Mouse (Mus musculus): ENCODE results near the gene Card6. TPM values are rescaled to one million over a fixed set of nuclear protein-coding genes. Genes with fewer than 3 reads are reported as not detected.
"Not testable (repeated sequence)": the region's sequence is repeated elsewhere in the genome, so short reads cannot be mapped to it uniquely, and the experiment has no call there.

Gene Card6
- total RNA-seq, 1 experiment from 2014 or later: 52.0 TPM

DNA sequence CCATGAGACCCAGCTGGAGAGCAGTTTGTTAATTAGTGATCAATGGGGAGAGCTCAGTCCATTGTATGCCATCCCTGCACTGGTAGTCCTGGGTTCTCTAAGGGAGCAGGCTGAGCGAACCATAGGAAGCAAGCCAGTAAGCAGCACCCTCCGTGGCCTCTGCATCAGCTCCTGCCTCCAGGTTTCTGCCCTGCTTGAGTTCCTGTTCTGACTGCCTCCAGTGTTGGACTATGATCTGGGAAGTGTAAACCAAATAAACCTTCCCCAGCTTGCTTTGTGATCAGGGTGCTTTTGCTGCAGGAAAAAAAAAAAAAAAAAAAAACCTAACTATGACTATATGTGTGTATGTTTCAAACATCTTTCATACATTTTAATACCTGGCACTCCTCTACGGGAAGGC is 25.0 kb upstream of the Card6 start:
- ATAC-seq (ENCODE audit: extremely low read depth, insufficient number of reproducible peaks, low FRiP score, poor library complexity, severe bottlenecking): no peak

- ATAC-seq (ENCODE audit: extremely low read depth, insufficient number of reproducible peaks, low FRiP score, poor library complexity, severe bottlenecking): not testable (repeated sequence)
These were observed 22.7 kb upstream of the Card6 start for GRCm38 (mm10) chr15:5130887-5131668.

GRCm38 (mm10) chr15:5129111-5129805 is 20.9 kb upstream of the Card6 start:
- ATAC-seq (ENCODE audit: extremely low read depth, insufficient number of reproducible peaks, low FRiP score, poor library complexity, severe bottlenecking): no peak

- ATAC-seq (ENCODE audit: extremely low read depth, insufficient number of reproducible peaks, low FRiP score, poor library complexity, severe bottlenecking): no peak
These were observed 20.0 kb upstream of the Card6 start for GRCm38 (mm10) chr15:5128176-5128940.

DNA sequence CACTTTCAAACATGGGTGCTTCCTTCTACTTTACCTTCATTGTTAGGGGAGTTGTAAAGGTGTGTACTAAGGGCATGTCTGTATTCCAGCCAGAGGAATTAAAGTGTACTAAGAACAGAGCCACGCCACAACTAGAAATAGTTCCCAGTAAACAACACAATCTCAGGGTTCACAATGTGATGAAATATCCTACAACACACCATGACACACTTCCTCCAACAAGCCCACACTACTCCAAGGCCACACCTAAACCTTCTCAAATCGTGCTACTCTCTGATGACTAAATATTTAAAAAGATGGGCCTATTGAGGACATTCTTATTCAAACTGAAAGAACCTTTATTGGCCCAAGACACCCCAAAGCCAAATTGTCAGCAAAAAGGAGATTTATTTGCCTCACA is 19.1 kb upstream of the Card6 start:
- peak; percentile 28; the same call in 1 of the 2 replicates for ATAC-seq (ENCODE audit: extremely low read depth, insufficient number of reproducible peaks, low FRiP score, poor library complexity, severe bottlenecking)

DNA sequence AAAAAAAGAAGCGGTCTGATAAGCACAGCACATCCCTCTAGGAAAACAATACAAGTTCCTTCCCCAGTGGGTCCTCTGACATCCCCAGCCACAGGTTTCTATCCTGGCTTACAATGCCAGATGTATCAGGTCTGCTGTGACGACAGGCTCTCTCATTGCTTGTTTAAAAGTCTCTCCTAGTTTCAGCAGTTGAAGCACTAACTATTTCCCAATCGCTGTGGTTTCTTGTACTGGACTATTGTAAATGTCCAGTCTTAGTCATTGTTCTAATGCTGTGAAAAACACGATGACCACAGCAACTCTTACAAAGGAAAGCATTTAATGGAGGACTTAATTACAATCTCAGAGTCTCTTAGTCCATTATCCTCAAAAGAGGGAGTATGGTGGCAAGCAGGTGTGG is 18.1 kb upstream of the Card6 start:
- ATAC-seq (ENCODE audit: extremely low read depth, insufficient number of reproducible peaks, low FRiP score, poor library complexity, severe bottlenecking): peak; percentile 52; the same call in 1 of the 2 replicates

DNA sequence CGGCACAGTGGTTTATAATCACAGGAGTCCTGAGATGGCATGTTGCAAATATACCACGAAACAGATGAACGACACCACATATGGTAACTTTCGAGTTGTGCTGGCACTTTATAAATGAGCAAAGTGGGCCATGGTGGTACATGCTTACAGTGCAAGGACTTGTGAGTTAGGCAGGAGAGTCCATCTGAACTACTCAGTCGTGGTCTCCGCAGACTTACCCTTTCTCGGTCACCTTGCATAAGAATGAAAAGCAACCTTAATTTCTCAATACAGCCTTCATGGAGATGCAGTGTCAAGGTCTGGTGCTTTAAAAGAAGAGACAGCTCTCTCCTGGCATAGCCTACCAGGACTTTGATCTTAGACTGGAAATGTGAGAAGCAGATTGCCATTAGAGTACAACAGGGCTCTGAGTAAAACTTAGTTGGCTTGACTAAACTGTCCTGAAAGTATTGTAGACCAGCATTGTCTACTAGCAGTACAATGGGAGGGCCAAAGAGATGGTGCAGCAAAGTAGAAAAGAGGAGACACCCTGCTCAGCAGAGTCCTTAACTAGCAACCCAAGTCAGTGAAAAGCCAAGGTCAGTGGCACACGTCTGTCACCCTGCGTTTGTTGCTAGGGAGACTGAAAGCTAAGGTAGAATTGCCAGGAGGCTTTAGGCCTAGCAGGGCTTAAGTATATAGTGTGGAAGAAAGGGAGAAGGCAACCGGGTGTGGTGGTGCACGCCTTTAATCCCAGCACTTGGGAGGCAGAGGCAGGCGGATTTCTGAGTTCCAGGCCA is 13.4 kb upstream of the Card6 start:
- ATAC-seq (ENCODE audit: extremely low read depth, insufficient number of reproducible peaks, low FRiP score, poor library complexity, severe bottlenecking): no peak

DNA sequence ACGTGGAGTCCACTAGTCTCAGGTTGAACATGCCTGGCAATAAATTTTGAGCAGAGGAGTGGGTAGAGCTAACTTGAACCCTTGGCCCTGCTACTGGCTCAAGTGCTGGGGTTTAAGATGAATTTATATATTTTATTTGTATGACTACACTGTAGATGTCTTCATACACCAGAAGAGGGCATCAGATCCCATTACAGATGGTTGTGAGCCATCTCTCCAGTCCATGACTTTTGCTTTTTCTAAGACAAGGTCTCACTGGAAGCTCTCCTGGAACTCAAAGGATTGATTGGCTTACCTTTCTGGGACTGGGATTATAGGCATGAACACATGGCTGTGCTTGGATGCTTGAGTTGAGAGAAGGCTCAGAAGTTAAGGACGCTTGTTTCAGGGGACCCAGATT is 11.4 kb upstream of the Card6 start:
- no peak for ATAC-seq (ENCODE audit: extremely low read depth, insufficient number of reproducible peaks, low FRiP score, poor library complexity, severe bottlenecking)

- no peak for ATAC-seq (ENCODE audit: extremely low read depth, insufficient number of reproducible peaks, low FRiP score, poor library complexity, severe bottlenecking)
These were observed 10.9 kb upstream of the Card6 start for GRCm38 (mm10) chr15:5119192-5119591.

- no peak for ATAC-seq (ENCODE audit: extremely low read depth, insufficient number of reproducible peaks, low FRiP score, poor library complexity, severe bottlenecking)
These were observed 10.3 kb upstream of the Card6 start for GRCm38 (mm10) chr15:5118626-5119025.

DNA sequence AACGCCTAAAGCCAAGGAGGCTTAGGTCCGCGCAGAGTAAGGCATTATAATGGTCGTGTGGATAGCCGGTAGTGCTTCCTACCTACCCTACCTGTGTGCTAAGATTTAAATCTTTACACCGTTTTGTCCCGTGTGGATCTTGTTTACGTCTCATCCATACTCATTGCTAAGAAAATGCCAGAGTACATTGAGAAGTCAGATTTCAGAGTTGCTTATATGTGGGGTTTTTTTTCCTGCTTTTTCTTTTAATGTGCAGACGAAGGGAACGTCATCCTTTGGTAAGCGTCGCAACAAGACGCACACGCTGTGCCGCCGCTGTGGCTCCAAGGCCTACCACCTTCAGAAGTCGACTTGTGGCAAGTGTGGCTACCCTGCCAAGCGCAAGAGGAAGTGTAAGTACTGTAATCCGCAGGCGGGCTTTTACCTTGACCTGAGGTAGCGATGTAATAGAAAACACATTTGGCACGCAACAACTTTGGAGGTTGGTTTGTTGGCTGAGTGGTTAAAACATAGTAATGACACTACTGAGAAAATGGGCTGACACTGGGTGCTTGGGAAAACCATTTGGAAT is 8.8 kb upstream of the Card6 start:
- no peak; the same call in 1 of the 2 replicates for ATAC-seq (ENCODE audit: extremely low read depth, insufficient number of reproducible peaks, low FRiP score, poor library complexity, severe bottlenecking)

DNA sequence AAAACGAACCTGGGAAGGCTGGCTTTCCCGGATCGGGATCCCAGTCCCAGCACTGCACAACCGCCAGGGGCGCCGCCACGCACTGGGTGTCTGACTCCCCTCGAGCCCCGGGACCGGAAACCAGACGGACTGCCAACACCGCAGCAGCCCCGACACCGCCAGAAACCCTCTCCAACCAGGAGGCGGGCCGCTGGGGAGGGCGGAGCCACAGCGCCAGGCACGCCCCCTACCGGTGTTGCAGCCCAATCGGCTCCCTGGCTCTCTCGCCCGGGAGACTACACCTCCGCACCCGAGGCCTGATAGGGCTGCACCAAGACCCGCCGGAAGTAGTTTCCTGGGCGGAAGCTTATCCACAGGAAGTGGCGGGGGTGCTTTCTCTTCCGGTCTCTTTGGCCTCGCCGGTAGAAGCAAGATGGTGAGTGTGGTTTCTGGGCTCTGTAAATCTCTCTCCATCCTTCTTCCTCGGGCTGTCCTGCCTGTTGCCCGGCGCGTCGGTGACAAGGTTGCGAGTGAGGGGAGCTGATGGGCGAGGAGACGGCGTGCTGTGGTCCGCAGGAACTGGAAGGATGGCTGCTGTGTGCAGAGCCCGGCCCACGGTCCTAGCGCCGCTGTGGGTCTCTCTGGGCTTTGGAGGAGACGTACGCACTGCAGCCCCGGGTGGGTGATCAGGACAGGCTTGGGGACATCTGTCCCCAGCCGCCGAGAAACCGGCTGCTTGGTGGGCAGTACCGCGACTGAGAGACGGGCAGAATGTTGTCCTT is 8.1 kb upstream of the Card6 start, which contains the start of gene Rpl37:
Gene Rpl37 (plus strand): TSS at position 376 of the 761 bp plus-strand sequence.
- peak; percentile 96 for ATAC-seq (ENCODE audit: extremely low read depth, insufficient number of reproducible peaks, low FRiP score, poor library complexity, severe bottlenecking)

GRCm38 (mm10) chr15:5115173-5115572 is 6.8 kb upstream of the Card6 start:
- ATAC-seq (ENCODE audit: extremely low read depth, insufficient number of reproducible peaks, low FRiP score, poor library complexity, severe bottlenecking): no peak

GRCm38 (mm10) chr15:5112651-5113050 is 4.3 kb upstream of the Card6 start:
- no peak for ATAC-seq (ENCODE audit: extremely low read depth, insufficient number of reproducible peaks, low FRiP score, poor library complexity, severe bottlenecking)

DNA sequence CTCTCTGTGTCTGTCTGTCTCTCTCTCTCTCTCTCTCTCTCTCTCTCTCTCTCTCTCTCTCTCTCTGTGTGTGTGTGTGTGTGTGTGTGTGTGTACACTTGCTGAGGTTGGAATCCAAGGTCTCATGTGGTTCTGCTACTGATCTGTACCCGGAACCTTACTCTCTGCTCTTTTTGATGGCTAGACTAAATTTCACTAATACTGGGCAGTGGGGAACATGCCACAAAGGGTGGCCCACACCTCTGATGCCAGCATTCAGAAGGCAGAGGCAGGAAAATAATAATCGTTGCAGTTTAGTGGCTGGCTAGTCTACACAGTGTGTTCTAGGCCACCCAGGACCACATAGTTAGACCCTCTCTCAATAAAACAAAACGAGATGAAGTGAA is 309 bp upstream of the Card6 start:
- peak; percentile 14; the same call in 1 of the 2 replicates for ATAC-seq (ENCODE audit: extremely low read depth, insufficient number of reproducible peaks, low FRiP score, poor library complexity, severe bottlenecking)

DNA sequence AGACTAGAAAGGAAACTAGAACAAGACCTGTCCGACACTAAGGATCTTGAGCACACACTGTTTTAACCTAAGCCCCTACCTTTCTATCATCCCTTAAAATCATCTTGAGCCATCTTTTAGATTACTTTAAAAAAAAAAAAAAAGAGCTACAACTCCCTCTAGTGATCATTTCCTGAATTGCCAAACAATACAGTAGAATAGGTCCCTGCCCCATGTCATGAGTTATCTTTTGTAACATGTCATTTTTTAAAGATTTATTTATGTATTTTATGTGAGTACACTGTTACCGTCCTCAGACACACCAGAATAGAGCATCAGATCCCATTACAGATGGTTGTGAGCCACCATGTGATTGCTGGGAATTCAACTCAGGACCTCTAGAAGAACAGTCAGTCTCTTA is 2.0 kb downstream of the Card6 start:
- peak; percentile 62; the same call in 1 of the 2 replicates for ATAC-seq (ENCODE audit: extremely low read depth, insufficient number of reproducible peaks, low FRiP score, poor library complexity, severe bottlenecking)

DNA sequence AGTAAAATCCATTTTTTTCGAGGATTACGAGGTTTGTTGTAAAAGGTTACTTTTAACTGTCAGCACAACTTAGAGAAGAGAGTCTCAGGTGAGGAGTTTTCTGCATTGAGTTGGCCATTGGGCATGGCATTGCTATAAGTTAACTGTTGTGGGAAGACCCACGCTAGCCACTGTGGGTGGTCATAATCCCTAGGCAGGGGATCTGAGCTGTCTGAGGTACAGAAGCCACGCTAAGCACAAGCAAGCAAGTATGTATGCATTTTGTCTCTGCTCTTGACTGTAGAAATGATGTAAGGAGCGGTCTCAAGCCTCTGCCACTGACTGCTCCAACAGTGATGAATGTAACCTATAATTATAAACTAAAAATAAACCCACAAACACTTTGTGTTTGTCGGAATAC is 2.4 kb downstream of the Card6 start:
- no peak for ATAC-seq (ENCODE audit: extremely low read depth, insufficient number of reproducible peaks, low FRiP score, poor library complexity, severe bottlenecking)

GRCm38 (mm10) chr15:5102312-5102711 is 6.0 kb downstream of the Card6 start:
- ATAC-seq (ENCODE audit: extremely low read depth, insufficient number of reproducible peaks, low FRiP score, poor library complexity, severe bottlenecking): no peak

Measured in neutrophil, adult 5-6 weeks (primary cell).